Mouse (Mus musculus): ENCODE results near the gene Gm10643. TPM values are rescaled to one million over a fixed set of nuclear protein-coding genes. Genes with fewer than 3 reads are reported as not detected.

The Gm10643 gene
- 0.27 and 0.30 TPM in 2 replicates for polyA plus RNA-seq (2016; fragmentation: Nextera tagmentation; extraction: Ambion mirVana)

- Histone ChIP-seq H3K4me2 (peak within 1 kb of the TSS; percentile 89), H3K9me3 (replicated peaks) (no peaks in the 10 kb centered on the region), H3K4me1 (peaks cover 56% of the 10 kb centered on the region), H3K9ac (peak within 1 kb of the TSS; percentile 85), H3K4me3 (peak within 1 kb of the TSS; percentile 79), H3K27me3 (replicated peaks) (no peaks in the 10 kb centered on the region), H3K27ac (peak within 1 kb of the TSS; percentile 98), H3K36me3 (no peaks in the 10 kb centered on the region)
- ATAC-seq = no peak
- 96% methylated on average over 1 of the region's 1 CpGs for WGBS (ENCODE audit: insufficient replicate concordance)
Observed at GRCm38 (mm10) chr8:84065037-84065436, at the start of gene Gm10643. TSS of gene Gm10643 (minus strand) at chr8:84065137.

DNA sequence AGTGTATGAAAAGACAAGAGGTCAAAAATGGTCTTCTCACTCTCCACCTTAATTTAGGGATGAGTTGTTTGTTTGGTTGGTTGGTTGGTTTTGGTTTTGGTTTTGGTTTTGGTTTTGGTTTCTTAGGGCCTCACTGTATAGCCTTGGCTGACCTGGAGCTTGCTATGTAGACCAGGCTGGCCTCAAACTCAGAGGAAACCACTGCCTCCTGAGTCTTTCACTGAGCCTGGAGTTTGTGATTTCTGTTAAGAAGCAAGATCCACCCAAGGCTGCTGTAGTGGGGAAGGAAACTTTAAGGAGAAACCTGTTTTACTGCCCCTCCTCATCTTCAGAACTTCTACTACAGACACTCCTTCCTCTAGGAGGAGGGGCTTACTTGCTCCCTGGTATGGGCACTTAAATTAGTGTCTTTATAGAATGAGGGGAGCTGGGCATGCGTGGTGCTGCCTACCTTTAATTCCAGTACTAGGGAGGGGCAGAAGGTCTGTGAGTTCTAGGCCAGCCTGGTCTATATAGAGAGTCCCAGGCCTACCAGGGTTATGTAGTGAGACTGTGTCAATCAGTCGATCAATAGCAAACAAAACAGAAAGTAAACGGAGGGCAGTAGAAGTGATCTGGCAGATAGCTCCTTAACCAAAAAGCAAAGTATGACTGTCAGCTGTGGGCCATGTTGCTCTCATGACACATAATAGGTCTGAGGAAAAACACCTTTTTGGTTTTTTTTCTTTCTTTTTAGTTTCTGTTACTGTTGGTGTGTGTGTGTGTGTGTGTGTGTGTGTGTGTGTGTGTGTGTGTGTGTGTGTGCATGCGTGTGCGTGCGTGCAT lies 41.5 kb upstream of the Gm10643 start:
- Histone ChIP-seq H3K27ac (no peak overlapping the region), H3K9me3 (replicated peaks) (peaks cover 4% of the 10 kb centered on the region), H3K4me3 (no peak overlapping the region), H3K27me3 (replicated peaks) (no peaks in the 10 kb centered on the region), H3K4me2 (no peak overlapping the region), H3K9ac (no peak overlapping the region), H3K4me1 (peaks cover 28% of the 10 kb centered on the region), H3K36me3 (peaks cover 15% of the 10 kb centered on the region)
- WGBS (ENCODE audit: insufficient replicate concordance) = 87% methylated on average over 6 of the region's 6 CpGs
- no peak for ATAC-seq

DNA sequence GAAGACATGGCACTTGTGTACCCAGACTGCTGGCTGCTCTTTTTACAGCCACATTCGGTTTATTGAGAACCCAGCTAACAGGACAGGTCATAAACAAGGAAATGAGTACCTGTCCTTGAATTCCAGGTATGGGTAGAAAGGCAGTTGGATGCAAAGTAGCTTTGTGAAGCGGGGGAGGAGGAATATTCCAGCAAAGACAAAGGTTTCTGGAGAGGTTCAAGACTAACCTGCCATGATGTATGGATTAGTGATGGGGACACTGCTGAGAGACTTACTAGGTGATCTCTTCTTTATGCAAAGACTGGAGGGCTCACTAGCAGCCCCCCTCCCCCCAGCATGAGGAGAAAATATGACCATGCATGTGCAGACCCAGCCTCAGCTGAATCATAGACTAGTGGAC lies 40.7 kb upstream of the Gm10643 start:
- peak overlapping the region; percentile 81; the same call in 1 of the 2 replicates for H3K4me3 ChIP-seq
- peaks cover 4% of the 10 kb centered on the region for H3K9me3 ChIP-seq (replicated peaks)
- peaks cover 28% of the 10 kb centered on the region for H3K4me1 ChIP-seq
- WGBS (ENCODE audit: insufficient replicate concordance) = 74% methylated on average over 2 of the region's 2 CpGs
- no peak overlapping the region for H3K27ac ChIP-seq
- no peaks in the 10 kb centered on the region for H3K27me3 ChIP-seq (replicated peaks)
- peaks cover 23% of the 10 kb centered on the region for H3K36me3 ChIP-seq
- peak overlapping the region; percentile 92 for H3K4me2 ChIP-seq
- no peak for ATAC-seq
- H3K9ac ChIP-seq = no peak overlapping the region

GRCm38 (mm10) chr8:84104697-84105609 lies 40.0 kb upstream of the Gm10643 start, which contains the start of gene Dcaf15:
TSS of gene Dcaf15 (minus strand) at chr8:84104768.
- peak within 1 kb of the TSS; percentile 81 for H3K4me3 ChIP-seq
- ATAC-seq = peak; percentile 96

DNA sequence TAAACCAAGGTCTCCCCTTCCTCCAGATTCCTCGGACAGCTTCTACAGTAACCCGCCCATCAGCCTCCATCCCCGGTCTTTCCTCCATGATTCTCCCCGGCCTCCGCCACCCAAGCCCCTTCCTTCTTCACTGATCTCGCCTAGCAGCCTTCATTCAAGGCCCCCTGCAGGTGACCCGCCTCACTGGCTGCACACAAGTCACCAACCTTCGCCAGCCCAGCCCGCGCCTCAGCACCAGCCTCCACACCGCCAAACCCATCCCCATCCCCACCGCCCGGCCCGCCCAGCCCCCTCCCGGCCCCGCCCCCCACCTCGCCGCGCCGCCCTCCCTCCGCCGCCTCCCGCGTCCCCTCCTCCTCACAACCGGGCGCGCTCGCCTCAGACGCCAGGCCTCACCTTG lies 39.3 kb upstream of the Gm10643 start:
- peak; percentile 76 for ATAC-seq
- Histone ChIP-seq H3K36me3 (peaks cover 28% of the 10 kb centered on the region), H3K27ac (peak overlapping the region; percentile 81), H3K9ac (peak overlapping the region; percentile 86), H3K4me3 (peak overlapping the region; percentile 81), H3K4me1 (peaks cover 28% of the 10 kb centered on the region), H3K9me3 (replicated peaks) (peaks cover 4% of the 10 kb centered on the region), H3K27me3 (replicated peaks) (no peaks in the 10 kb centered on the region), H3K4me2 (peak overlapping the region; percentile 92)
- WGBS (ENCODE audit: insufficient replicate concordance) = 2% methylated on average over 26 of the region's 29 CpGs

More at GRCm38 (mm10) chr8:84104697-84105609, 40.0 kb upstream of the Gm10643 start, which contains the start of gene Dcaf15:
- Histone ChIP-seq H3K27ac (peak within 1 kb of the TSS; percentile 81), H3K4me2 (peak within 1 kb of the TSS; percentile 92), H3K4me1 (peaks cover 28% of the 10 kb centered on the region), H3K36me3 (peaks cover 25% of the 10 kb centered on the region), H3K9ac (peak within 1 kb of the TSS; percentile 86), H3K9me3 (replicated peaks) (peaks cover 4% of the 10 kb centered on the region), H3K27me3 (replicated peaks) (no peaks in the 10 kb centered on the region)
- 10% methylated on average over 42 of the region's 42 CpGs for WGBS (ENCODE audit: insufficient replicate concordance)

- Histone ChIP-seq H3K27ac (peak overlapping the region; percentile 81), H3K4me1 (peaks cover 28% of the 10 kb centered on the region), H3K9ac (peak overlapping the region; percentile 86), H3K27me3 (replicated peaks) (no peaks in the 10 kb centered on the region), H3K4me3 (peak overlapping the region; percentile 81), H3K4me2 (peak overlapping the region; percentile 92), H3K9me3 (replicated peaks) (peaks cover 4% of the 10 kb centered on the region), H3K36me3 (peaks cover 34% of the 10 kb centered on the region)
- no peak for ATAC-seq
- 35% methylated on average over 3 of the region's 3 CpGs for WGBS (ENCODE audit: insufficient replicate concordance)
Observed at GRCm38 (mm10) chr8:84103601-84104000, 38.7 kb upstream of the Gm10643 start.

DNA sequence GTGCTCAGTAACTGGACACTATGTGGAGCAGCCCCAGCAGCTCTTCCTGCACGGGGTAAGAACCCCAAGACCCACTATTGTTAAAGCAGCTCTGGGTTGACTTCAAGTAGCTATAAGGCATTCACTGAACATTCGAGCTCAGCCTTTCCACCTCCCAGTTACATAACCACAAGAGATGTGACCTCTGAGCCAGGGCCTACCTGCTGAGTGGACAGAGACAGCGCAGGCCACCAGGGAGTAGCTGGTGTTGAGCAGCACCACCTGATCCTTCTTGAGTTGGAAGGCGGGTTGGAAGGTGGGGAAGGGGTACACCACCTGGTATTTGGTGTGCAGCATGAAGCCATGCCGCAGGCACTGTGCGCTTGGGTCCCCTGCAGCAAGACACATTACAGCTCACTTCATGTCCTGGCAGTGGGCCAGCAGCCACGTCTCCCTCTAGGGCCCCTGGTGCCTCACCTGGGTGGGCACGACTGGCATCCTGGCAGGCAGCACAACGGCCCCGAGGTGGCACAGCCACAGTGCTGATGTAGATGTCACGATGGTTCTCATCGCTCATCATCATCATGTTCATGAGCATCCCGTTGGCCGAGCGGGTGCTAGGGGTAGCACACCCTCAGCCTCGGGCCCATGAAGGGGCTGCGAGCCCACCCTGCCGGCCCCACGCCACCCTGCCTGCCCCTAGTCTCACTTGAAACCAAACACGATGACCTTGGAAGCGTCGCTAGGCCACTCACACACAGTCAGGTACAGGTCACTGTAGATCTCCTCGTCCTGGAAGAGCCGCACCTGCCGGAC lies 36.7 kb upstream of the Gm10643 start:
- no peak for ATAC-seq
- H3K4me1 ChIP-seq = peaks cover 28% of the 10 kb centered on the region
- H3K9me3 ChIP-seq (replicated peaks) = no peaks in the 10 kb centered on the region
- no peak overlapping the region for H3K9ac ChIP-seq
- H3K27me3 ChIP-seq (replicated peaks) = no peaks in the 10 kb centered on the region
- WGBS (ENCODE audit: insufficient replicate concordance) = 88% methylated on average over 25 of the region's 25 CpGs
- H3K4me2 ChIP-seq = no peak overlapping the region
- no peak overlapping the region for H3K4me3 ChIP-seq
- H3K36me3 ChIP-seq = peaks cover 53% of the 10 kb centered on the region
- H3K27ac ChIP-seq = no peak overlapping the region

DNA sequence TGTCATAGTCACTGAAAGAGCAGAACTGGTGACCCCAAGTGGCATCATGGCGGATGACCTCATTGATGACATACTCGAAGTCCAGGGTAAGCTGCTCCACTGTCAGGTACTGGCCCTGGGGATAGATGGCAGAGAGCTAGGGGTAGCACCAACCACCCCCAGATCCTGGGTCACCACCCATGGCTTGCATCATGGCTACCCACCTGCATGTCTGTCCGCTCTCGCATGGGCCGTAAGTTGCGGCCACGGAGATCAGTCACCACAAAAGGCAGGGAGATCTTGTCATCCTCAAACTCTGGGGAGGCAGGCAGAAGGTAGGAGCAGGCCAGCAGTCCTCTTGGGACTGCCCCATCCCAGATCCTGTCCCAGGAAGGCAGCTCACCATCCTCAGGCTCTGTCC lies 33.4 kb upstream of the Gm10643 start:
- peaks cover 10% of the 10 kb centered on the region for H3K4me1 ChIP-seq
- no peaks in the 10 kb centered on the region for H3K9me3 ChIP-seq (replicated peaks)
- no peaks in the 10 kb centered on the region for H3K27me3 ChIP-seq (replicated peaks)
- no peak overlapping the region for H3K27ac ChIP-seq
- WGBS (ENCODE audit: insufficient replicate concordance) = 81% methylated on average over 7 of the region's 7 CpGs
- H3K4me3 ChIP-seq = no peak overlapping the region
- no peak overlapping the region for H3K4me2 ChIP-seq
- H3K9ac ChIP-seq = no peak overlapping the region
- no peak for ATAC-seq
- peaks cover 86% of the 10 kb centered on the region for H3K36me3 ChIP-seq

GRCm38 (mm10) chr8:84096061-84096460 lies 31.1 kb upstream of the Gm10643 start:
- WGBS (ENCODE audit: insufficient replicate concordance) = 70% methylated on average over 8 of the region's 8 CpGs
- H3K4me2 ChIP-seq = no peak overlapping the region
- no peaks in the 10 kb centered on the region for H3K27me3 ChIP-seq (replicated peaks)
- H3K4me3 ChIP-seq = no peak overlapping the region
- ATAC-seq = no peak
- no peak overlapping the region for H3K9ac ChIP-seq
- no peak overlapping the region for H3K27ac ChIP-seq
- H3K36me3 ChIP-seq = peaks cover 87% of the 10 kb centered on the region
- no peaks in the 10 kb centered on the region for H3K9me3 ChIP-seq (replicated peaks)
- no peaks in the 10 kb centered on the region for H3K4me1 ChIP-seq

- ATAC-seq = no peak
- 79% methylated on average over 8 of the region's 8 CpGs for WGBS (ENCODE audit: insufficient replicate concordance)
- no peak overlapping the region for H3K4me2 ChIP-seq
- H3K9me3 ChIP-seq (replicated peaks) = no peaks in the 10 kb centered on the region
- H3K9ac ChIP-seq = no peak overlapping the region
- H3K4me3 ChIP-seq = no peak overlapping the region
- no peaks in the 10 kb centered on the region for H3K27me3 ChIP-seq (replicated peaks)
- H3K27ac ChIP-seq = no peak overlapping the region
- no peaks in the 10 kb centered on the region for H3K4me1 ChIP-seq
- peaks cover 91% of the 10 kb centered on the region for H3K36me3 ChIP-seq
Observed at GRCm38 (mm10) chr8:84090585-84090984, 25.6 kb upstream of the Gm10643 start.

GRCm38 (mm10) chr8:84089277-84089676 lies 24.3 kb upstream of the Gm10643 start:
- 76% methylated on average over 9 of the region's 9 CpGs for WGBS (ENCODE audit: insufficient replicate concordance)
- no peak overlapping the region for H3K4me2 ChIP-seq
- no peaks in the 10 kb centered on the region for H3K9me3 ChIP-seq (replicated peaks)
- H3K4me3 ChIP-seq = no peak overlapping the region
- no peak overlapping the region for H3K27ac ChIP-seq
- H3K4me1 ChIP-seq = no peaks in the 10 kb centered on the region
- peaks cover 91% of the 10 kb centered on the region for H3K36me3 ChIP-seq
- H3K9ac ChIP-seq = no peak overlapping the region
- no peak for ATAC-seq
- H3K27me3 ChIP-seq (replicated peaks) = no peaks in the 10 kb centered on the region
